20 mouse cellular contexts compared by ENCODE assay signal in the genomic region with DNA sequence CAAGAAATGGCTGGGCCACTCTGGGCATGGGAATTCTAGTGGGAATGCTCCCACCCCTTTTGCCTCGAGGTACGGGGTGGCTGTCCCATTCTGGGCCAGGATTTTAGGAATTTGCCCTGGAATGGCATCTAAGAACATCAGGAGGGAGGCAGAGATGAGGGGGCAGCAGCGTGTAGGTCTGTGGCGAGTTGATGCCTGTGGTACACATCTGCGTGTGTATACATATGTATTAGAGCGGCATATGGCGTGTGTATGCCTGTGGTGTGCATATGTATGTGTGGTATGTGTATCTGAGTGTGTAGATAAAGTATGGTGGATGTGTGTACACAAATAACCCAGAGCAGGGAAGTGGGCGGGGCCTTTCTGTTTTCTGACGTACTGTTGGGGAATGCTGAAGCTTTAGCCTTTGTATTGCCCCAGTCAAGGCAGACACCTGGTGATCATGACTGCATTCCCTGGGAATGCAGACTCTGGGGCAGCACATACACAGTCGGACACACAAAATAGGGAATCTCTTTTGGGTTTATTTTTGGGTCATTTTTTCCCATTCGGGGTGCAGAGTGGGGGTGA. TPM values are rescaled to one million over a fixed set of nuclear protein-coding genes. Genes with fewer than 3 reads are reported as not detected.
DNase-seq lines count a peak whose midpoint lies in the region; ATAC-seq and TF ChIP-seq lines count a peak whose summit lies in the region.
"Had no signal": no experiment of that assay in that cellular context is flagged by ENCODE, and none has a peak within 500 bp of the region (broad histone marks: within the 10 kb centered on the region; RNA-seq: fewer than 3 reads in every experiment).

No protein-coding gene starts in this region.

- CTCF ChIA-PET in Patski (lab: Charles Lee): no interaction called here

- peak overlapping the region; percentile 63 for H3K27ac ChIP-seq in heart, adult 2 months
- H3K27ac ChIP-seq in heart, embryonic 11.5 days (ENCODE audit: low read depth, low read length): no peak overlapping the region; the same call in 1 of the 2 replicates
- peak overlapping the region; percentile 87 for H3K27ac ChIP-seq in liver, postnatal 0 days (ENCODE audit: low read depth)
- no peak overlapping the region for H3K27ac ChIP-seq in stomach, postnatal 0 days (replicated peaks)
- H3K27ac ChIP-seq: forebrain, embryonic 15.5 days; hindbrain, embryonic 13.5 days; intestine, embryonic 15.5 days; limb, embryonic 15.5 days; neural tube, embryonic 12.5 days; stomach, embryonic 15.5 days had no signal

- no peaks in the 10 kb centered on the region for H3K79me2 ChIP-seq in heart, adult 2 months (replicated peaks; ENCODE audit: control insufficient read depth, insufficient read depth, low read length)

- no peak overlapping the region for H3K4me2 ChIP-seq in heart, embryonic 11.5 days
- no peak overlapping the region for H3K4me2 ChIP-seq in liver, postnatal 0 days (ENCODE audit: low read depth, low read length)
- H3K4me2 ChIP-seq in stomach, postnatal 0 days (replicated peaks; ENCODE audit: low read depth): no peak overlapping the region
- H3K4me2 ChIP-seq: forebrain, embryonic 15.5 days; hindbrain, embryonic 13.5 days; intestine, embryonic 15.5 days; limb, embryonic 15.5 days; neural tube, embryonic 12.5 days; stomach, embryonic 15.5 days had no signal

- no peak overlapping the region for H3K4me3 ChIP-seq in heart, adult 2 months
- H3K4me3 ChIP-seq in heart, embryonic 11.5 days (ENCODE audit: low read depth, low read length): no peak overlapping the region
- H3K4me3 ChIP-seq in liver, postnatal 0 days (ENCODE audit: low read depth, low read length): no peak overlapping the region
- H3K4me3 ChIP-seq in stomach, postnatal 0 days (ENCODE audit: low read depth, low read length): no peak overlapping the region
- H3K4me3 ChIP-seq: embryonic facial prominence, embryonic 10.5 days; erythroblast, embryonic 14.5 days; forebrain, embryonic 15.5 days; hindbrain, embryonic 13.5 days; intestine, embryonic 15.5 days; limb, embryonic 15.5 days; neural tube, embryonic 12.5 days; stomach, embryonic 15.5 days had no signal

- in situ Hi-C loops in Patski (cut with MboI; ENCODE audit: low pct_unique_long_range_greater_than_20kb): loop anchor here (5.0 kb wide), 1 partner anchor 41 kb away; no protein-coding TSS in a partner anchor

- H3K27me3 ChIP-seq in heart, adult 2 months (ENCODE audit: control insufficient read depth, insufficient read depth, low read length): no peaks in the 10 kb centered on the region
- H3K27me3 ChIP-seq in heart, embryonic 11.5 days (ENCODE audit: control insufficient read depth, insufficient read depth, low read length): no peaks in the 10 kb centered on the region
- no peaks in the 10 kb centered on the region for H3K27me3 ChIP-seq in liver, postnatal 0 days (ENCODE audit: insufficient read depth, low read length)
- H3K27me3 ChIP-seq in Patski: no peaks in the 10 kb centered on the region
- no peaks in the 10 kb centered on the region for H3K27me3 ChIP-seq in stomach, postnatal 0 days (ENCODE audit: control insufficient read depth, insufficient read depth, low read length)
- H3K27me3 ChIP-seq: forebrain, embryonic 15.5 days; intestine, embryonic 15.5 days; limb, embryonic 15.5 days; stomach, embryonic 15.5 days had no signal

- H3K9ac ChIP-seq in heart, adult 2 months (ENCODE audit: low read depth, low read length): no peak overlapping the region
- H3K9ac ChIP-seq in heart, embryonic 11.5 days (ENCODE audit: low read depth, low read length): no peak overlapping the region
- no peak overlapping the region; the same call in 1 of the 2 replicates for H3K9ac ChIP-seq in liver, postnatal 0 days (replicated peaks)
- H3K9ac ChIP-seq in stomach, postnatal 0 days (ENCODE audit: low read length): no peak overlapping the region; the same call in 1 of the 2 replicates
- H3K9ac ChIP-seq: forebrain, embryonic 15.5 days; hindbrain, embryonic 13.5 days; intestine, embryonic 15.5 days; limb, embryonic 15.5 days; neural tube, embryonic 12.5 days; stomach, embryonic 15.5 days had no signal

- TF ChIP-seq CTCF in heart, adult 2 months (IDR thresholded peaks at IDR 0.05): no peak
- TF ChIP-seq CTCF in liver, postnatal 0 days (IDR thresholded peaks at IDR 0.05; ENCODE audit: low read depth): no peak
- TF ChIP-seq CTCF in Patski (IDR thresholded peaks at IDR 0.05): no peak
- no peak for TF ChIP-seq CTCF in stomach, postnatal 0 days (IDR thresholded peaks at IDR 0.05; ENCODE audit: low read depth)

- WGBS in heart, adult 2 months: 53% methylated on average over 11 of the region's 11 CpGs
- 62% methylated on average over 11 of the region's 11 CpGs for WGBS in heart, embryonic 11.5 days (ENCODE audit: insufficient replicate concordance)
- 64% methylated on average over 11 of the region's 11 CpGs for WGBS in liver, postnatal 0 days (ENCODE audit: insufficient replicate concordance)
- WGBS in stomach, postnatal 0 days: 60% methylated on average over 11 of the region's 11 CpGs

- no peak for DNase-seq in heart, adult 2 months
- peak; percentile 66 for DNase-seq in liver, postnatal 0 days
- DNase-seq in liver: no peak
- no peak for DNase-seq in Patski (ENCODE audit: low read depth, low spot score)
- peak; percentile 65 for DNase-seq in stomach, postnatal 0 days (ENCODE audit: low spot score)
- no peak for DNase-seq in urinary bladder, adult 18-20 months (ENCODE audit: low spot score in 2 of 2)
- DNase-seq: B cell, adult 2 months; cerebellum, postnatal 25 days; thymus, postnatal 36 days had no signal

- H3K9me3 ChIP-seq in heart, embryonic 11.5 days (replicated peaks; ENCODE audit: control insufficient read depth, low read length): no peaks in the 10 kb centered on the region
- no peaks in the 10 kb centered on the region for H3K9me3 ChIP-seq in liver, postnatal 0 days (ENCODE audit: low read length)
- H3K9me3 ChIP-seq in stomach, postnatal 0 days (ENCODE audit: control insufficient read depth, low read length): no peaks in the 10 kb centered on the region
- H3K9me3 ChIP-seq: embryonic facial prominence, embryonic 10.5 days; forebrain, embryonic 15.5 days; hindbrain, embryonic 13.5 days; intestine, embryonic 15.5 days; limb, embryonic 15.5 days; neural tube, embryonic 12.5 days; stomach, embryonic 15.5 days had no signal

- peaks cover 4% of the 10 kb centered on the region; the same call in 1 of the 2 replicates for H3K36me3 ChIP-seq in heart, adult 2 months (ENCODE audit: control insufficient read depth, insufficient read depth, low read length)
- H3K36me3 ChIP-seq in heart, embryonic 11.5 days (ENCODE audit: control insufficient read depth, insufficient read depth, low read length): peaks cover 18% of the 10 kb centered on the region
- H3K36me3 ChIP-seq in liver, postnatal 0 days (replicated peaks; ENCODE audit: insufficient read depth, low read length): no peaks in the 10 kb centered on the region
- no peaks in the 10 kb centered on the region for H3K36me3 ChIP-seq in stomach, postnatal 0 days (ENCODE audit: control insufficient read depth, insufficient read depth, low read length)
- H3K36me3 ChIP-seq: embryonic facial prominence, embryonic 10.5 days; forebrain, embryonic 15.5 days; hindbrain, embryonic 13.5 days; intestine, embryonic 15.5 days; limb, embryonic 15.5 days; neural tube, embryonic 12.5 days; stomach, embryonic 15.5 days had no signal

- ATAC-seq in heart, embryonic 11.5 days (replicated peaks; ENCODE audit: insufficient number of reproducible peaks, low FRiP score, low TSS enrichment): no peak
- ATAC-seq in liver, postnatal 0 days: peak; percentile 24
- peak; percentile 11 for ATAC-seq in Patski
- ATAC-seq in stomach, postnatal 0 days (ENCODE audit: low FRiP score, low TSS enrichment): no peak
- ATAC-seq: forebrain, embryonic 15.5 days; intestine, embryonic 15.5 days had no signal

- TF ChIP-seq EP300 in heart, adult 2 months (IDR thresholded peaks at IDR 0.05; ENCODE audit: insufficient read depth, low read depth, low read length): no peak
- TF ChIP-seq EP300 in liver, postnatal 0 days (IDR thresholded peaks at IDR 0.05; ENCODE audit: low read depth): no peak
- TF ChIP-seq EP300 in stomach, postnatal 0 days (optimal IDR thresholded peaks at IDR 0.05): no peak

- intact Hi-C loops in heart, adult 2 months (cut with DNase I): loop anchor here (2.0 kb wide), 1 partner anchor 51 kb away; no protein-coding TSS in a partner anchor

- peaks cover 3% of the 10 kb centered on the region for H3K4me1 ChIP-seq in heart, adult 2 months (ENCODE audit: control insufficient read depth, insufficient read depth, low read length)
- peaks cover 17% of the 10 kb centered on the region for H3K4me1 ChIP-seq in heart, embryonic 11.5 days (ENCODE audit: control insufficient read depth, insufficient read depth, low read length)
- peaks cover 39% of the 10 kb centered on the region for H3K4me1 ChIP-seq in liver, postnatal 0 days (ENCODE audit: insufficient read depth)
- H3K4me1 ChIP-seq in stomach, postnatal 0 days (replicated peaks; ENCODE audit: control insufficient read depth, insufficient read depth): no peaks in the 10 kb centered on the region
- H3K4me1 ChIP-seq: neural tube, embryonic 12.5 days had no signal

- TF ChIP-seq POLR2A in heart, adult 2 months (IDR thresholded peaks at IDR 0.05; ENCODE audit: insufficient read depth, low read depth, low read length): no peak

- POLR2A ChIA-PET in Patski (lab: Charles Lee): interaction anchor here (0.9 kb wide), 1 partner anchor 33 kb away, joined by 3 read pairs; no protein-coding TSS in a partner anchor

RNA-seq across cellular contexts. Expression of a gene that starts 10.1 kb away (rescaled TPM):
- total RNA-seq in heart, adult 2 months (2021): 100 to 1,000 TPM; 118 to 133 TPM
- polyA plus RNA-seq in heart, adult 2 months (2012; rRNA removed): 55.5 and 72.8 TPM in 2 replicates
- polyA plus RNA-seq in heart, embryonic 11.5 days (2014; fragmentation: Nextera tagmentation; extraction: Ambion mirVana): 38.2 and 64.5 TPM in 2 replicates
- polyA plus RNA-seq in liver, postnatal 0 days (2015; fragmentation: Nextera tagmentation; extraction: Ambion mirVana): 0.13 TPM in 2 replicates
- polyA plus RNA-seq in Patski (2021): 0.04 TPM
- 0.05 and 0.11 TPM in 2 replicates for polyA plus RNA-seq in stomach, postnatal 0 days (2015; fragmentation: Nextera tagmentation; extraction: Ambion mirVana)
- total RNA-seq: granulocyte monocyte progenitor cell, adult 5-6 weeks had no signal
- polyA plus RNA-seq: erythroblast, embryonic 14.5 days; forebrain, embryonic 15.5 days; kidney, embryonic 14.5 days had no signal

RNA-seq across cellular contexts. Expression of a gene that starts 28.9 kb away (rescaled TPM):
- total RNA-seq in heart, adult 2 months (2021): 10 to 100 TPM; 21.1 to 21.6 TPM
- 23.6 and 28.7 TPM in 2 replicates for polyA plus RNA-seq in heart, adult 2 months (2012; rRNA removed)
- polyA plus RNA-seq in heart, embryonic 11.5 days (2014; fragmentation: Nextera tagmentation; extraction: Ambion mirVana): 3.3 and 4.2 TPM in 2 replicates
- 2.9 and 3.4 TPM in 2 replicates for polyA plus RNA-seq in liver, postnatal 0 days (2015; fragmentation: Nextera tagmentation; extraction: Ambion mirVana)
- polyA plus RNA-seq in Patski (2021): 18.8 TPM
- polyA plus RNA-seq in stomach, postnatal 0 days (2015; fragmentation: Nextera tagmentation; extraction: Ambion mirVana): 5.5 and 5.6 TPM in 2 replicates

RNA-seq across cellular contexts. Expression of a gene that starts 56.3 kb away (rescaled TPM):
- 1 to 10 TPM; 1.2 to 3.7 TPM for total RNA-seq in heart, adult 2 months (2021)
- polyA plus RNA-seq in heart, adult 2 months (2012; rRNA removed): 4.4 and 6.4 TPM in 2 replicates
- 2.3 and 3.1 TPM in 2 replicates for polyA plus RNA-seq in heart, embryonic 11.5 days (2014; fragmentation: Nextera tagmentation; extraction: Ambion mirVana)
- polyA plus RNA-seq in liver, postnatal 0 days (2015; fragmentation: Nextera tagmentation; extraction: Ambion mirVana): 1.8 and 2.2 TPM in 2 replicates
- polyA plus RNA-seq in Patski (2021): not detected
- 8.6 and 9.5 TPM in 2 replicates for polyA plus RNA-seq in stomach, postnatal 0 days (2015; fragmentation: Nextera tagmentation; extraction: Ambion mirVana)

Comparison
In these comparisons a context has a peak if more than half of its experiments do, and no peak if none do; other contexts are left out.
1. DNase-seq: peak in liver, postnatal 0 days (single experiment) and stomach, postnatal 0 days (single experiment); none in heart, adult 2 months (0 of 2), liver (single experiment), Patski (single experiment) and urinary bladder, adult 18-20 months (0 of 2).
2. H3K27ac ChIP-seq: peak in heart, adult 2 months (single experiment) and liver, postnatal 0 days (single experiment); none in heart, embryonic 11.5 days (single experiment) and stomach, postnatal 0 days (single experiment).
3. ATAC-seq: peak in liver, postnatal 0 days (single experiment) and Patski (single experiment); none in heart, embryonic 11.5 days (single experiment) and stomach, postnatal 0 days (single experiment).
4. RNA of a gene that starts 10.1 kb away (polyA plus RNA-seq): 55.5 to 72.8 TPM in heart, adult 2 months and 38.2 to 64.5 TPM in heart, embryonic 11.5 days; 0.13 TPM in liver, postnatal 0 days, 0.05 to 0.11 TPM in stomach, postnatal 0 days and 0.04 TPM in Patski (single experiment); every median in the first group is over 10 times any median in the second.